Mouse (Mus musculus) monocyte, adult 5-6 weeks (primary cell): ENCODE data around the gene Gpr176. TPM values are rescaled to one million over a fixed set of nuclear protein-coding genes. Genes with fewer than 3 reads are reported as not detected.
"Not testable (repeated sequence)": the region's sequence is repeated elsewhere in the genome, so short reads cannot be mapped to it uniquely, and the experiment has no call there.

Source experiments
- ATAC-seq: fragments of 153-309, 156-312 bp; replicated peaks from 2 replicates; pipeline ENCODE4 v1.8.0; 2017; ENCODE audit warnings: mild to moderate bottlenecking; ENCODE audit not compliant: low TSS enrichment, insufficient number of reproducible peaks, severe bottlenecking, poor library complexity, low FRiP score
- total RNA-seq: library from RNA; stranded (forward); fragments of 200-1000, 200-491, 200-594 nt; gene quantifications from 3 replicates; pipeline ENCODE4 v1.2.3, GENCODE M21; 2017

The Gpr176 gene
- total RNA-seq, 1 experiment from 2014 or later, result not detected

DNA sequence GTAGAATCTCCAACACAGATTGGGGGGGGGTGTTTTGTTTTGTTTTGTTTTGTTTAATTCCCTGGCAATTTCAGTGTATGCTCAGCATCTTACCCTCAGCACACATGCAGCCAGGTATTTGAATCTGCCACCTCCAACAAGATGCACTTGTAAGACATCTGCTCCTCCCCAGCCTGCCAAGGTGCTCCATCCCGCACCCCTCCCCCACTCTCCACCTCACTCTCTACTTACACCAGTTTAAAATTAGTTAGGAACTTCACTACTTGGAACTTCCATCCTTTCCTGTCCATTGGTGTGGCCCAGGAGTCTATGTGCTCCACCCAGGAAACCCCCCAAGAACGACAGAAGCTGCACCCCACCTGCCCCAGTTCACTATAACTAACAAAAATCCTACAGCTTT lies 66.3 kb downstream of the Gpr176 start:
- ATAC-seq, result no peak

DNA sequence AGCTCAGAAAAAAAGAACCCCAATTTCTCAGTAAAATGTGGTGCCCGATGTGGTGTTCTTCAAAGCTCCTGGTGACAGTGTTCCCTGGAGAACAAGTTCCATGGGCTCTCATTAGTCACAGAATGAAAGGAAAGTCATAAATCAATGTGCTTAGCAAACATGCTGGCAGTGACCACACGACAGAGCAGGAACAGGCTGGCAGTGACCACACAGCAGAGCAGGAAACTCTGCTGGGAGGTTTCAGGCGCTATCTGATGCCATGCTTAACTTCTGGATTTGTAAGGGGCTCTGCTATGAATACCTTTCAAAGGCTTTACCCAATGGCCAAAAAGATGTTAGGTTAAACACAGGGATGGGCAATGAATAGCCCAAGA lies 66.7 kb downstream of the Gpr176 start:
- ATAC-seq, result no peak

DNA sequence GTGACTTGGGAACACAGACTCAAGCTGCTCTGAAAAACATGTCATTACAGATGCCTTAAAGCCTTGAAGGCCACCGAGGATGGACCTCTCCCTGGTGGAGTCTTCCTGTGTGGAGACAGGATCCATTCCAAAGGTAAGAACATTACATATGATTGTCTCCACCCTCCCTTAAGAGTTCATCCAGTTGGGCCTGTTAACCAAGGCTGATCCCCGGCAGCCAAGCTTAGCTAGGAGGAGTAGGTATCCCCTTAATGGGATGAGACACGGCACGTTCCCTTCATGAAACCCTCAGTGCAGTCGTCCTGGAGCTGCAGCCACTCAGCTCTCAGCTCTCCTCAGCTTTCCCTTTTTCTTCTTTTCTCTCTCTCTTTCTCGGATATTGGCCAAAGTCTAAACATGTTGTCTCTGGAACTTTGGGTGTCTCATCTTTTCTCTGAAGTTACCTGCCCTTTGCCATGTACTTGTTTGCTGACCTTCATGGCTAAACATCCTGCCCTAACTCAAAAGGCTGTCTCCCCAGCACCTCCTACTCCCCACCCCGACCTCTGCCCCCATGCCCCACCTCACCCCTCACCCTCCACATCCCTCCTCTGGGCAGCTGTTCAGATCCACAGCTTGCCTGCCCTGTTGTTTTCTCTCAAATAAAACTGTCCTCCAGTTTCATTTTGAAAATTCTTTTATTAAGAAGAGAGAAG lies 67.2 kb downstream of the Gpr176 start:
- ATAC-seq, result no peak

DNA sequence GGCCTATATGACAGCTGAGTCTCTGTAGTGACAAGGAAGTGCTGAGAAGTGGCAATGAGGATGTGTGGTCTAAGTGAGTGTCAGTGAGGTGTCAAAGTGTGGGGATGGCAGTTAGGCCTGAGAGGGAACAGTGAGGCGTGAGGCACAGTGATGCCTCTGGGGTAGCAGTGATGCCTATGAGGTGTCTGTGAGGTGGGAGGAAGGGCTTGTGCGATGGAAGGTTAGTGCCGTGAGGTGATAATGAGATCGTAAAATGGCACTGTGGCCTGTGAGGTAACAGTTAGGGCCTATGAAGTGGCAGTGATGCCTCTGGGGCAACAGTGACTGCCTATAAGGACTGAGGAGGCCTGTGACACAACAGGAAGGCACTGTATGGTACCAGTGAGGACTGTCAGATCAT lies 69.8 kb downstream of the Gpr176 start:
- ATAC-seq, result peak; percentile 28; the same call in 1 of the 2 replicates

DNA sequence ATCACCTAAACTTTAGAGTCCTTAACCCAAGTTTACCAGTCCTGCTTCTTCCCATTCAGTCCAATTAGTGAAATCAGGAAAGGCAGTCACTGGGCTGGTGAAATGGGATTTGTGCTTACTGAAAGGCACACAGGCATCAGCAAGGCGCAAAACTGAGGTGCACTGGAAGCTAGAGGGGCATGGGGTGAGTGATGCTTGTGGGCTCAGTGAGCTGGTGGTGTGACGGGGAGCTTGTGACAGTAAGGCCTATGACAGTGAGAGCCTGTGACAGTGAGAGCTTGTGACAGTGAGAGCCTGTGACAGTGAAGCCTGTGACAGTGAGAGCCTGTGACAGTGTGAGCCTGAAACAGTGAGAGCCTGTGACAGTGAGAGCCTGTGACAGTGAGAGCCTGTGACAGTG lies 71.6 kb downstream of the Gpr176 start:
- no peak for ATAC-seq

DNA sequence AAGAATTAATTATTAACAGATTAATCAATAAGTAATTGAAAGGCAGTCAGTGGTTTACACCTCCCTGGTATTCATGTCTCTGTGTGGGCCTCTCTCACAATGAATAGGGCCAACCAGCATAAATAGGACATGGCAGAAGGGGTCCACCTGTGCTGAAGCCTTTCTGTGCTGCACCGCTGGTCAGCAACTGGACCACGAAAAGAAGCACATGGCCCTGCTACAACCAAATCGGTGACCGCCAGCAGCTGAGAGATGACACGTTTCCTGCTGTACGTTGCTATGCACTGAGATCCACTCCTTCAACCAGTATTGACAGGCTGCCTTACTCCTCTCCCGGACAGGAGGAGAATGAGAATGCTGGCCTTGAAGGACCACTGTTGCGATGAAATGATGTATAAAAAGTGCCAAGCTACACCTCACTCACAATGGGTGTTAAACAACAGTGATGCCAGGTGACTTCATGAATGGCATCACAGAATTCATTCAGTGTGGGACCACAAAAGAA lies 72.1 kb downstream of the Gpr176 start:
- no peak for ATAC-seq

DNA sequence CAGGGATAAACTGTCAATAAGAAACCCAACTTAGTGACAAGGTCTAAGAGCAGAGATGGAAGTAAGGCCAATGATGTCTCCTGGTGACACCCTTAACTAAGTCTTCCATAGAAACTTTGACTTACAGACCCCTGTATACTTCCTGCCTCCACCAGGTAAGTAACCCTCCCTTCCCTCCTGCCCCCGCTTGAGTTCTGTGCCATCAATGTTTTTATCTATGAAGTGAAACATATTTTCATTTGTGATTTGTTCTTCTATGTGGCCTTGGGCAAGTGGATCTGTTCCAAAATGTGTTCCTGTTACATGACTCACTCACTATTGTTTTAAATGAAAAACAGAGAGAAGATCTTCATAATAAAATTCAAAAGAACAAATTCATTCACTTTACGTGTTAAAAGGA lies 73.2 kb downstream of the Gpr176 start:
- no peak for ATAC-seq

DNA sequence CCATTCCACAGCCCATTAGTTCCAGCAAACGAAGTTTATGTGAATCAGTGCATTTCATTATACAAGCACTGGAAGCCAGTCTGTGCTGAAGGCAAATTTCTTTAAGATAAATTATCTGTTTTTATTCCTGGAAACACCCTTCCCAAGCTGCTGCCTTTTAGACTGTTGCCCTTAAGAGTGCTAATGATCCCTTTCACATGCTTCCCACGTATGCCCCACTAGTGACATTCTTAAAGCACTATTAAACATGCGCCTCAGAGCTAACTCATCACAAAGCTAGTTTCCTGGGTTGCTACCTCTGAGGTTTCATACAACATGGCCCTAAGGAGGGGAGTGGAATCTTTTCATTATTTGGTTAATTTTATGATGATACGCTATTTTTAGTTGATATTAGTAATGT lies 74.6 kb downstream of the Gpr176 start:
- no peak for ATAC-seq

DNA sequence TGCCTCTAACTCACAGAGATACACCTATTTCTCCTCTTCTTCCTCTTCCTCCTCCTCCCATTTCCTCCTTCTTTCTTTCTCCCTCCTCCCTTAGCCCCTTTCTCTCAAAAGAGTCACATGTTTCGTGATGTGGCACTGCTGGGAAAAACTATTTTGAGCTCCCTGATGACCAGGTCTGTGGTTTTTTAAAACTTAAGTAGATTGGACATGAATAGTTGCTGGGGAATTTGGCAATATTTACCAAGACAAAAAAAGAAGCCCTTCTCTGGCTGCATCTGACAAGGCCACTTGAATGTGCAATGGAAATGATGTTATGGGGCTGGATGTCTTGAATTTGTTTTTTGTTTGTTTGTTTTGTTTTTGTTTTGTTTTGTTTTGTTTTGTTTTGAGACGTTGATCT lies 75.3 kb downstream of the Gpr176 start:
- no peak for ATAC-seq

DNA sequence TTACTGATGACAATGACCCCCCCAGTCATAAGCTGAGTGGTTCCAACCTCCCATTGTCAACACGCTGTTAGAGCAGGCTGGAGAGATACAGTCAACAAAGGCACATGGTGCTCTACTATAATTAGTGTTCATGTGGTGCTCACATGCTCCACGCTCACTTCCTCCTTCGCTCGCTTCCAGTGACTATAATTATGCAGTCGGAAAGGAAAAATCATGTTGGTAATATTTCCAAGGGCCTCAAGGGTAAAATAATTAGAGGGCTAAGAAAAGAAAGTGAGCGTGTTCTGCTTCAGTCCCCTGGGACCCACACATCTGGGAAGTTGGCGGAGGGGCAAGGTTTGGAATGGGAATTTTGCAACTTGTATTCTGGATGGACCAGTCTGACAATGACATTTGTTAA lies 77.7 kb downstream of the Gpr176 start:
- no peak for ATAC-seq

DNA sequence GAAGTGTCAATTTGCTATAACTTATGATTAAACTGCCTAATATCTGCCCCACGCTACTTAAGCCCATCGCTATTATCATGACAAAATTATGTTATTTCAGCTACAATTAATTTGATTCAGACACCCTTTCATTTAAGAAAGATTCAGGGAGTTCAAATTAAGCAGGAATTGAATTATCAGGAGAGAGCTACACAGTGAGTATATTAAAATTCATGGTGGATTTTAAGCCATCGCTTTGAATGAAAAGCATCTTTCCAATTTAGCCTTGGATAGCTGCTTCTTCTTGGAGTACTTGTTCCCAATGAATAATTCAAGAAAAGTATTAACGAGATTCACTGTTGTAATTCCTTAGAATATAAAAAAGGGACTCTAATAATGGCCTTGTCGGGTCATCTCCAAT lies 79.6 kb downstream of the Gpr176 start:
- no peak for ATAC-seq

DNA sequence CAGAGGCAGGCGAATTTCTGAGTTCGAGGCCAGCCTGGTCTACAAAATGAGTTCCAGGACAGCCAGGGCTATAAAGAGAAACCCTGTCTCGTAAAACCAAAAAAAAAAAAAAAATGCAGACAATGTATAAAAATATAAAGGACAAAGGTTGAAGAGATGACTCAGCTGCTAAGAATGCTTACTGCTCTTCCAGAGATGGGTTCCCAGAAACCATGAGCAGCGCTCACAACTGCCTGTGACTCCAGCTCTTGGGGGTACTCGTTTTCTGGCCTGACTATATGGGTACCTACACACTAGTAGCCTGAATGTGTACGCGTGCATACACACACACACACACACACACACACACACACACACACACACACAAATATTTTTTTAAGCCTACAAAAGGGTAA lies 84.2 kb downstream of the Gpr176 start:
- ATAC-seq, result not testable (repeated sequence)

DNA sequence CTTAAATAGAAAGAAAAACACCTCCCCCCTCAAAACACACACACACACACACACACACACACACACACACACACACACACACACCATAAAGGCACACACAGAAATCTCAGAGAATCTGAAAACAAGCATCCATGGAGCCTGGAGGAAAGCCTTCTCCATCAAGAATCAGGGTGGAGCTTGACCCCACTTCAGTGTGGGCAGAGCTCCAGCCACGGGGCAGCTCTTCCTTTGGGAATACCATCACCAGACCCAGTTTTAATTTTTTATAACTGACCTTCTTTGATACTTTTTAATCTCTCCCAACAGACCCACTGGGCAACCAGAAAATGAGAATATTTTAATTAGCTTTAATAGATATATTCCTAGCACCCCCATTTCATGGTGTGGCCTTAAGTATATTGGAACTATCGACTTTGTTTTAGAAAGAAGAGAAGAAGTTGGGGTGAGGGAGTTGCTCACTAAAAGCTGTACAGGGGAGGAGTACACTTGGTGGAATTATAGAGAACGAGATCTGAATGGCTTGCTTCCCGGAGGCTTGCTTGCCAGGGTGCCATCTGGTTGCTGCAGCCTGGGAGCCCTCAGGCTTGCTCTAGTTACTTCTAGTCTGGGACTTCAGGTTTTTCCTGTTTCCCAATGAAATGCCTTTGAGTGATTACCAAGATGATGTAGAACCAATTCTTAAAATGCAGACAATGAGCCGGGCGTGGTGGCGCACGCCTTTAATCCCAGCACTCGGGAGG lies 84.7 kb downstream of the Gpr176 start:
- no peak for ATAC-seq

DNA sequence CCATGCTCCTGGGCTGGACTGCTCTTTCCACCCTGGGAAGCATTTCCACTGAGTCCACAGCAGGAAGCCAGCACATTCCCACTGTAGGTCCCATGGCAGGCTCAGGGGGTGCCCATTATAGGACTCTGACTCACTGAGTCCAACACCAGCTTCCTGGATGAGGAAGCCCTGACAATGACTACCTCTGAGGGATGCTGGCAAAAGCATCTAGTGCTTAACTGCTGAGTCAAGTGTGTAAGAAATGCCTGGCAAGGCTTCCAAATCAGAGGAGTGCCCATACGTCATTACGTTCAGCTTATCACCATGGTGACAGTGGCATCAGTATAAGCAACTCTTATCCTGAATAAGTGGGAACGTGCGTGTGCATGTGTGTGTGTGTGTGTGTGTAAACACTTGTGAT lies 85.5 kb downstream of the Gpr176 start:
- ATAC-seq, result no peak

DNA sequence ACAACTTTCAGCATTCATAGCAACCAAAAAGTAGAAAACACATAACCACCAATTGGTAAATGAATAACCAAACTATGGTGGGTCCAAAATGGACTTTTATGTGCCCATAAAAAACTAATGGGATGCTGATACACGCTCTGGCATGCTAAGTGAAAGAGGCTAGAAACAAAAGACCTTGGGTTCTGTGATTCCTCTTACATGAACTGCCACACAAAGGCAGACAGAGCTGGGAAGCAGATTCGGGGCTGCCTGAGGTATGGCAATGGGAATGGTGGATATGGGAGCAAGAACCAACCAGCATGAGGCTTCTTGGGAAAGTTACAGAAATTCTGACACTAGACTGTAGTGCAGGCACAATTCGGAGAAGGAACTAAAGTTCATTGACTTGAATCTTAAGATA lies 90.8 kb downstream of the Gpr176 start:
- no peak for ATAC-seq

DNA sequence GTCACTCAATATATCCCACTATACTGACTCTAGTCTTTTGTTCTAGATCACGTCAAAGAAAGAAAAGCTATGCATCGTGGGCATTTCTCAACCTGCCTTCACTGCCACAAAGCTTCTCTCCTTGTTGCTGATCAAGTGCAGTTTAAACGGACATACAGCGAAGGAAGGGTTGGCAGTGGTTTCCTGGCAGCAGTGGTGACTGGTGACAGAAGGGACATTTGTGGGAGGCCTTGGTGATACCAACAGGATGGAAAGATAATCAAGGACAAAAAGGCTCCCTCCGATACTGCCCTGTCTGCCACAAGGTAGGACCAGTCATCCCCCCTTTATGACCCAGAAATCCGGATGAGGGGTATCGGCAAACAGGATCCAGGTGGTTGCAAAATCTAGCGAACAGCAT lies 95.0 kb downstream of the Gpr176 start:
- ATAC-seq, result no peak

DNA sequence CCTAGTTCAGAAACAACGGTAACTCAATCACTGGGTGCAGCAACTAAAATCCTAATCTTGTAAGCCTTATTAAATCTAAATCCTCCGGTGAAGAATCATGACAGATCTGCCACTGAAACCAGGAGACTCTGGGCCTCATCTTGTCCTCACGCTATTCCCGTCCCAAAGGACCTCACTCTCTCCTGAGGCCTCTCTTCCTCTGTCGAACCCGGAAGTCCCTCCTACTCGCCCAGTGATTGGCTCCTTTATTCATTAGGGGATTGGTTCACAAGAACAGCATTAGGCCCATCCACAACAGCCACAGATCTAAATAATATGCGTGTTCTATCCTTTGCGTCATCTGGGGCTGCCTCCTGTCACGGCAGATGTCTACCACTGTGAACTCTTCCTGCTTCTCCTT lies 101.6 kb downstream of the Gpr176 start:
- no peak for ATAC-seq

DNA sequence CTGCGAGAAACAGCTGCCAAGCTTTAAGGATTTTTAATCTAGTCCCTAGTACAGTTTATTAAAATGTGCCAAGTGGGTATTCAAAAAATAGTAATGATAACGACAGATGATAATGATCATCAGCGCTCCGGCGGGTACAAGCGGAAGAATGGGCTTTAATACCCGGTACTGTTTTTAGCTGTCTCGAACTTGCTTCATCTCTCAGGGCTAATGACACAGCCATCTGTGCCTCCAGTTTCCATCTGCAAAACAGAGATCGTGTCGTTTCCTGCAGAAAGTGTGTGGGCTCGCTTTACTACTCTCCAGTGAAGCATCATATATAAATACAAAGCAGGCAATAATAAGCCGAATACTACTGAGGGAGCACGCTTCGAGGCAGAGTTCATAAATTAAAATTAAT lies 103.0 kb downstream of the Gpr176 start:
- no peak for ATAC-seq

DNA sequence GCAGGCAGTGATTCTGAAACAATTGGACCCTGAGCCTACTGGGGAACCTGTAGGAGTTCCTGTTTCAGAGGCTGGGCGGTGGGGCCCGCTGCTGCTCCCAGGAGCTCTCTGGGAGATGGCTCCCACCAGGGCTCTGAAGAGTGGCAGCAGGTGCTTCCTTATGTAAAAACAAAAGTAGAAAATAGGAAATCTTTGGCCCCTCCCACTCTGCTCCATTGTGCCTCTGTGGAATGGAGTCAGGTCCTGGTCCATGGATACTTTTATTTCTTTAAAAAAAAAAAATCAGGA lies 109.4 kb downstream of the Gpr176 start:
- ATAC-seq, result no peak

DNA sequence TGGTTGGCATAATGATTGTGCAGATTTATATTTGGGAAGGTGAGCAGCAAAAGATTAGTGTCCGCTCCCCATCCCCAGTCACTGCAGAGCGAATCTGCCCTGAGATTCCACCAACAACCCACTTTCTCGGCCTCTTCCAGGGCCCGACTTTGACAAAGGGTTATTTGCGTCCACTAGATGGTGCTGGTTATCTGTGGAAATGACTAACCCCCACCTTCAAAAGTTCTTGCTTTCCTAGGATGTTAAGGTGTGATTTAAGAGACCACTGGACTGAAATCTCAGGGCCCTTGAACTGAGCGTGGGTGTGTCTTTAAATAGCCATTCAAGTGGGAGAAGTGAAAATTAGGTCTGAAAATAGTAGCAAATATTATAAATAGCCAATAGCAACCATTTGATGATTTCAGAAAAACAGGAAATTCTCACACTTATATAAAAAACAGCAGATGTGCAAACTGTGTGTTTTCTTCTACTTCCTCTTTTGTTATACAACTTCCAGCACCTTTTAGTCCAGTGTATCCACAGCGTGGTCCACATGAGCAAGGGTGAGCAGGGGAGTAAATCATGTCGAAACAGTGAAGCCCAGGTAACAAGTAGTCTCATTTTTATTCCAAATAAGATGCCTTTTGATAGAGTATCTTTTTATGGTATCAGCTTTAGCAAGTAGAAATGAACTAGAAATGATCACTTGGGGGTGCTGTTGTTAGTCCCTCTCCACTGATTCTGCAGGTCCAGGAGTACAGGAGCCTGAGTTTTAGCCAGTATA lies 109.9 kb downstream of the Gpr176 start:
- peak; percentile 58; the same call in 1 of the 2 replicates for ATAC-seq
